Mouse (Mus musculus) urinary bladder, adult 2 months (tissue): ENCODE measurements around the gene Tex21. TPM values are rescaled to one million over a fixed set of nuclear protein-coding genes. Genes with fewer than 3 reads are reported as not detected.
A peak's percentile ranks its signal among the peaks of the same experiment; 100 is the strongest.
"Not testable (repeated sequence)": the region's sequence is repeated elsewhere in the genome, so short reads cannot be mapped to it uniquely, and the experiment has no call there.

Experiments
- DNase-seq: peaks from one replicate; pipeline ENCODE4 v3.0.0; 2022; ENCODE audit warnings: low spot score
- polyA plus RNA-seq: library from polyadenylated mRNA; depleted of rRNA; stranded (reverse); fragments of >200 nt; gene quantifications from 2 replicates; pipeline ENCODE4 v1.2.3, GENCODE M21; 2012; rRNA removed

Gene Tex21
- polyA plus RNA-seq, 1 experiment, result not detected

DNA sequence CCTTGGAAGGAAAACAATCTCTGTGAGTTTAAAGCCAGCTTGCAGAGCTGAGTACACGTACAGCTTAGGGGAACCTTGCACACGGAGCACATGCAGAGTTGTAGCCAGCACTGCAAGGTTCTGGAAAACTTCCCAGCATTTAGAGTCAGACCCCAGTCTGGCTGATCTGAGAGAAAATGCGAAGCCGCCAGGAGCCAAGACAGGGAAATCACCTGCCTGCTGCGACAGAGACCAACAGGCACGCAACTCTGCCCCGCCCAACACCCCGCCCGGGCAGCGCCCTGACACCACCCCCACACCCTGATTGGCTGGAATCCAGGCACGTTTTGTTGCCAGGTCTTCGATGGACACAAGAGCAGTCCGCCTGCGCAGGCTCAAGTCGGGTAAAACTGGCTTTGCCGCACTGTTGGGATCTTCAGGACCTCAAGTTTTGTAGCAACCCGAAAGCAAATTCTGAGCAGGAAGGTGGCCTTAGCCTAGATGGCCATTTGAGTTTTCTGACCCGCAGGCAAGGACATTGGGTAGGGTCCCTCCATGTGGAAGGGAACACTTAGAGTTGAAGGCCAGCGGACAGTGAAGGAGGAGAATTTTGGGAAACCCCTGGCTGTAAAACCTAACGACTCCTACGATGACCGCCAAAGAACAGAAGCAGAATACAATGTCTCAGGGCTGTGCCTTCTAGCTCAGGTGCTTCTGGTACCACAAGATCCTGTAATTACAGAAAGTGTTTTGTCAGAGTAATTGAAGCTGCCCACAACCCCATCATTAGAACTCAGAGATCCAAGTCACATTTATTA, 50.4 kb downstream of the Tex21 start:
- peak; percentile 79 for DNase-seq

GRCm38 (mm10) chr12:76194526-76194925, 52.0 kb downstream of the Tex21 start:
- no peak for DNase-seq

- no peak for DNase-seq
Measured at GRCm38 (mm10) chr12:76190940-76191339, 55.6 kb downstream of the Tex21 start.

- no peak for DNase-seq
Measured at GRCm38 (mm10) chr12:76187849-76188248, 58.7 kb downstream of the Tex21 start.

DNA sequence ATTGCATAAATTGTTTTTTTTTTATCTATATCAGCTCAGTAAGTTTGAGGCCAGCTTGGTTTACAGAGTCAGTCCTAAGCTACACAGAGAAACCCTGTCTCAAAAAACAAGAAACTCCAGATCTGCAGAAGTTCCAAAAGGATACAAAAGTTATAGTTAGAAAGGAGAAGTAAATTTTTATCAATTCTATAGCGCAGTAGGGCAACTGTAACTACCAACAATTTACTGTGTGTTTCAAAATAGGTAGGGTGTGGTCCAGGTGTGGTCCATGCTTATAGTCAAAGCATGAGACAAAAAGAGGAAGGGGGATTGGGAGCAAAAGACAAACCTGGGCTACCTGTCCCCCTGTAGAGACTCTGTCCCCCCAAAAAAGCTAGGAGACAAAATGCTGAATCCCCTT, 60.1 kb downstream of the Tex21 start:
- no peak for DNase-seq

DNA sequence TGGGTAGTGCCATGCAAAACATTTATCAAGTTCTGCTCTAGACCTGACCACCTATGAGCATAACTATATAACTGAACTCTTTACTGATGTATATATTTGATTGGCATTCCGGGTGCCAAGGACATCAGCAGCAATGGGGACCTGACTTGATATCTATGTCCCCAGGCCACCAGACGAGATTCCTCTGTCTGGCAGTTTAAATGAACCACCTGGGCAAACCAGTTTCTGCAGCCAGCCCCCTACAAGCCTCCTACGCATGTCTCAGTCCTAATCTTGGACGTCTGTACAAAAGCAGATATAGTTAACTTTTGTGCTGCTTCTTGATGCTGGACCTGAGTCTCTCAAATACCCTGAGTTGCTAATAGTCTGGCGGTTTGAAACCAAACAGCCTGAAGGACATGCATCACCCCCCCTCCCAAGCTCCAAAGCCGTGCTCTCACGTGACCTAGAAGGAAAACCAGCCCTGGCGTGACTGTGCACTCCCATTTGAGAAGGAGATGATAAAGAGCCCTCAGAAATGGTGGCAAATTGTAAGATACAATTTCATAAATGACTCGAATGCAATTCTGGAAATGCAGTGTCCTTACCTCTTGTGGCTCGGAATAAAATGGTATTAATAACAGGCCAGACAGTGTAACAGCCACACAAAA, 61.3 kb downstream of the Tex21 start:
- no peak for DNase-seq

- DNase-seq, result no peak
Measured at GRCm38 (mm10) chr12:76184271-76184670, 62.3 kb downstream of the Tex21 start.

GRCm38 (mm10) chr12:76182831-76183230, 63.7 kb downstream of the Tex21 start:
- no peak for DNase-seq

DNA sequence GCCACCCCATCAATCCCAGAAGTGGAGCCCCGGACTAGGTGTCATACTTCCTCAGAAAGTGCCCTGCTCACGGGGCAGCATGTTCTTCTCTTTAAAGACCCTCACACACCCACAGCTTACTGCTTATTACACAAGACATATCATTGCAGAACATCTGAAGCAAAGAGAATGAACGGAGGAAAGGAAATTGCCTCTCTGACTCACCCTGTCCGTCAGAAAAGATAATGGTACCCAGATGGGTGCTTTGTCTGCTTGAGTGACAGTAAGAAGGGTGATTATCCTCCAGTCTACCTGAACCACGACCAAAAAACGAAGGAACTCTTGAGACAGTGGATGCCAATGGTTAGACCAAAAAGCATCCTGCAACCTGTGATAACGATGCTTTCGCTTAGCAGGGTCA, 65.1 kb downstream of the Tex21 start:
- no peak for DNase-seq

- DNase-seq, result no peak
Measured at GRCm38 (mm10) chr12:76180442-76180841, 66.1 kb downstream of the Tex21 start.

DNA sequence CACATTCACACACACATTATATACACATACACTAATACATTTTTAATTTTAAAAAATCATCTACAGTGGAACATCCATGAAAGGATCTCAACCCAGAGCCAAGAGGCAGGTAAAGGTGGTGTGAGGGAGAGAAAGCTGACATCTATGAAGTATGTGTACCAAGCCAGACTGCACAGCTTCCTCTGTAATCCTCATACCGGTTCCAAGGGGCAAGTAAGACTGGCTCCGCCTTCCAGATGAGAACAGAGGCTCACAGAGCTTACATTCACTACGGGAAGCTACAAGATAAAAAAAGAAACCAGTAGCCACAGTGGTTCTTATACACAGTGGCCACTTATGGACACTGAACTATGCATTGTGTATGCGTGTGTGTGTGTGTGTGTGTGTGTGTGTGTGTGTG, 67.0 kb downstream of the Tex21 start:
- DNase-seq, result no peak

GRCm38 (mm10) chr12:76179051-76179450, 67.5 kb downstream of the Tex21 start:
- no peak for DNase-seq

GRCm38 (mm10) chr12:76177864-76178518, 68.6 kb downstream of the Tex21 start:
- no peak for DNase-seq

DNA sequence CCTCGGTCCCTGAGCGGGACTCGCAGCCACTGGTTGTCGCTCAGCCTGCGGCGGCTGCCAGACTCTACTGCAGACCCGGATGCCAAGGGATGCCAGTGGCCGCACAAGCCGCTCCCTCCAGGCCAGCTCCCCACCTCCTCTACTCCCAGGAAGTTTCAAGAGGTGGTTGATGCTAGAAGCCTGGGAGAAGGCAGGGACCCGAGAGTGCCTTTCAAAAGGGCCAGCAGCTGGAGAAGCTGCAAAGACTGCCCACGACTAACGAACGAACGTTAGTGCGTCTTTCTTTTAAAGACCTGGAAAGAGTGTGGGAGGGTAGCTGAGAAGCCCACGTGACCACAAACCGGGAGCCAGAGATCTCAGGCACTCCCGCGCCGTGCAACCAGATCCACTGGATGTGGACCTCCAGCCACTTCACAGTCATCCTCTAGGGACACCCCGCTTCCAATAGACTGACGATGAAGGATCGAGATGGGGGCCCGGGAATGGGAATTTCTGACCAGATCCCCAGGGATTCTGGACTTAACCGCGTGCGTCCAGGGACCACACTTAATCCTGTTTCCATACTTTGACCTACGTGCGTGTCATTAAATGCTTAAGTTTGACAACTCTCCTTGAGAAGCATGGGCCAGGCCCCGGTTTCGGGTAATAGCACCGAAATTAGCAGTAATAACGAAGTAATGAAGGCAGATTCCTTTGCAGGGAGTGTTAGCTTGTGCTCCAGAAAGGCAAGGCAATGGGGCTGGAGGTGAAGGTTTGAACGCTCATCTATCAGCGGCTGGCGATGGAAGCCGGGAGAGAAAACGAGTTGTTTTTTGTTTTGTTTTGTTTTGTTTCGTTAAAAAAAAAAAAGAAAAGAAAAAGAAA, 69.3 kb downstream of the Tex21 start, which contains the start of gene Esr2:
Esr2 (minus strand) TSS at position 260 of the 864 bp plus-strand sequence.
- DNase-seq, result no peak

DNA sequence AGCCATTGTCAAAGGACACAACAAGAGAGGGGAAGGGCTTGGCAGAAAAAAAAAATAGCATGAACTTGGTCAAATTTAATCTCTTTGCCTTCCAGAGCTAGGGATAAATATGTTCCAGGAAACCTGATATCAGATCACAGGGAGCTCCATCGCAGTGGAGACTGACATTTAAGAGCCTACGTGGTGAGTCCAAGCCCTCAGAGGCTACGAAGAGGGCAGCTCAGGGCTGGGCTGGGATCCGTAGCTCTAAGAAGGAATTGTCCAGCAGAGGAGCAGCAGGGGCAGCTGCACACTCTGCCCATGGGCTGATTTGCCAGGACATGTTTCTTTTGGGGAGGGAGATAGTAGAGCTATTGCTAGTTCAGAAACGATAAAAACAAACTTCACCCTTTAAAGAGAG, 80.9 kb downstream of the Tex21 start:
- no peak for DNase-seq

DNA sequence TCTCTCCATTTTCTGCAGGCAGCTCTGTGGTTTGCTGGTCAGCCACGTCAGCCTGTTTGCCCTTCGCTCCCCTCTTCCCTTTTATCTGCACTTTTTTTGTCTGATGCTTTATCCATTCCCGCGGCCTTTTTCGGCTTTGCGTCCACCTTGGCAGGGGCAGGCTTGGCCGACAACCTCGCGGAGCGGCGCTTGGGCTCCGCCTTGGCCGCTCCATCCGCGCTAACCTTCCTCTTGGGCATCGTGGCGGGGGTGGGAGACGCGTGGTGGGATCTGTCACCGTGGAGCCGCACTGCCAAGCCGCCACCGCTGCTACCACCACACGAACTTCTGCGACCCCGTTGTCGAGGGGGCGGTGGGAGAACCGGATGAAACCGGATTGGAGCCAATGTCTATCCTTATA, 94.2 kb downstream of the Tex21 start:
- not testable (repeated sequence) for DNase-seq

Other genes with a start within 250 kb of the Tex21 start
- 0.46 and 0.55 TPM in 2 replicates for gene Esr2, start 69.5 kb downstream of the Tex21 start, polyA plus RNA-seq
- gene Mthfd1, start 8.6 kb upstream of the Tex21 start, polyA plus RNA-seq, result 28.9 and 31.0 TPM in 2 replicates
- 4.6 and 7.6 TPM in 2 replicates for gene Akap5, start 78.1 kb upstream of the Tex21 start, polyA plus RNA-seq
- 11.2 and 13.5 TPM in 2 replicates for gene Zbtb25, start 122.9 kb upstream of the Tex21 start, polyA plus RNA-seq
- 5.9 and 6.3 TPM in 2 replicates for gene Zbtb1, start 123.5 kb upstream of the Tex21 start, polyA plus RNA-seq
- gene Hspa2, start 157.4 kb upstream of the Tex21 start, polyA plus RNA-seq, result 52.9 and 65.7 TPM in 2 replicates
- 11.8 TPM in 2 replicates for gene Ppp1r36, start 170.8 kb upstream of the Tex21 start, polyA plus RNA-seq